Mouse (Mus musculus) liver, embryonic 14.5 days (tissue): ENCODE data around the gene Lysmd1.

Source experiments
- CTCF ChIP-seq: IDR thresholded peaks from 2 replicates; pipeline ENCODE4 v1.5.1; 2016; ENCODE audit warnings: antibody characterized with exemption, low read depth, control low read depth
- EP300 ChIP-seq: IDR thresholded peaks from 2 replicates; pipeline ENCODE4 v1.6.1; 2016; ENCODE audit warnings: antibody characterized with exemption, low read depth

- TF ChIP-seq CTCF (no peak), EP300 (no peak)
Measured at GRCm38 (mm10) chr3:95176500-95176899, 42.6 kb downstream of the Lysmd1 start.
